Mouse (Mus musculus): Measurements from ENCODE around the gene Dst. TPM values are rescaled to one million over a fixed set of nuclear protein-coding genes. Genes with fewer than 3 reads are reported as not detected.

Dst gene
- total and polyA plus RNA-seq, 3 experiments = 0.08 to 0.60 TPM; not detected in 1

GRCm38 (mm10) chr1:34059231-34059630 lies 151.2 kb downstream of the Dst start:
- Histone ChIP-seq H3K9ac (ENCODE audit: control insufficient read depth, low read depth, low read length, poor library complexity, severe bottlenecking) (no peak overlapping the region), H3K36me3 (ENCODE audit: control insufficient read depth in 1 of 2, insufficient read depth in 2 of 2, low read length in 2 of 2) (no peaks in the 10 kb centered on the region), H3K4me3 (ENCODE audit: control insufficient read depth in 1 of 2, insufficient read depth in 1 of 2, low read depth in 2 of 2, low read length in 2 of 2) (no peak overlapping the region), H3K9me3 (replicated peaks; ENCODE audit: insufficient read depth, low read length) (no peaks in the 10 kb centered on the region), H3K27me3 (ENCODE audit: control insufficient read depth in 1 of 2, insufficient read depth in 2 of 2, low read length in 2 of 2) (no peaks in the 10 kb centered on the region), H3K79me2 (ENCODE audit: control insufficient read depth, insufficient read depth, low read length, poor library complexity) (no peaks in the 10 kb centered on the region), H3K27ac (ENCODE audit: control insufficient read depth, low read depth, low read length) (no peak overlapping the region), H3K4me1 (ENCODE audit: control insufficient read depth in 1 of 2, insufficient read depth in 2 of 2, low read length in 2 of 2) (no peaks in the 10 kb centered on the region)
- DNase-seq (ENCODE audit: low read depth, low spot score) = no peak
- TF ChIP-seq SMC3 (IDR thresholded peaks at IDR 0.05; ENCODE audit: low read depth, low read length) (no peak), ZNF384 (IDR thresholded peaks at IDR 0.05; ENCODE audit: low read depth, low read length) (no peak), HCFC1 (IDR thresholded peaks at IDR 0.05; ENCODE audit: low read depth, low read length) (no peak), KAT2A (conservative IDR thresholded peaks at IDR 0.05; ENCODE audit: low read depth, low read length) (no peak), USF2 (IDR thresholded peaks at IDR 0.05; ENCODE audit: borderline replicate concordance in 1 of 2, insufficient read depth in 1 of 2, low read depth in 1 of 2, low read length in 2 of 2) (no peak), CTCF (IDR thresholded peaks at IDR 0.05 in 2 of 3, conservative IDR thresholded peaks at IDR 0.05 in 1 of 3; ENCODE audit: control insufficient read depth in 1 of 3, insufficient read depth in 1 of 3, low read depth in 2 of 3, low read length in 3 of 3, poor library complexity in 1 of 3, severe bottlenecking in 1 of 3) (no peak), RCOR1 (IDR thresholded peaks at IDR 0.05; ENCODE audit: low read depth, low read length) (no peak), POLR2AphosphoS5 (IDR thresholded peaks at IDR 0.05; ENCODE audit: borderline replicate concordance, low read depth, low read length) (no peak), POLR2AphosphoS2 (IDR thresholded peaks at IDR 0.05; ENCODE audit: low read length) (no peak), CHD1 (IDR thresholded peaks at IDR 0.05; ENCODE audit: low read depth, low read length) (no peak), GABPA (IDR thresholded peaks at IDR 0.05; ENCODE audit: low read depth, low read length) (no peak), ZMIZ1 (IDR thresholded peaks at IDR 0.05; ENCODE audit: low read depth, low read length) (no peak), ZKSCAN1 (IDR thresholded peaks at IDR 0.05; ENCODE audit: low read depth, low read length) (no peak), CHD2 (IDR thresholded peaks at IDR 0.05; ENCODE audit: low read length) (no peak), POLR2A (IDR thresholded peaks at IDR 0.05; ENCODE audit: control insufficient read depth in 1 of 2, insufficient read depth in 1 of 2, low read depth in 1 of 2, low read length in 2 of 2, poor library complexity in 1 of 2) (no peak), MAZ (IDR thresholded peaks at IDR 0.05; ENCODE audit: low read depth, low read length) (no peak)

- H3K9me3 ChIP-seq (replicated peaks; ENCODE audit: insufficient read depth, low read length) = no peaks in the 10 kb centered on the region
- H3K36me3 ChIP-seq (ENCODE audit: control insufficient read depth in 1 of 2, insufficient read depth in 2 of 2, low read length in 2 of 2) = no peaks in the 10 kb centered on the region
- H3K79me2 ChIP-seq (ENCODE audit: control insufficient read depth, insufficient read depth, low read length, poor library complexity) = no peaks in the 10 kb centered on the region
- no peak overlapping the region for H3K4me3 ChIP-seq (ENCODE audit: control insufficient read depth in 1 of 2, insufficient read depth in 1 of 2, low read depth in 2 of 2, low read length in 2 of 2)
- H3K4me1 ChIP-seq (ENCODE audit: control insufficient read depth in 1 of 2, insufficient read depth in 2 of 2, low read length in 2 of 2) = no peaks in the 10 kb centered on the region
- no peak overlapping the region for H3K27ac ChIP-seq (ENCODE audit: control insufficient read depth, low read depth, low read length)
- H3K27me3 ChIP-seq (ENCODE audit: control insufficient read depth in 1 of 2, insufficient read depth in 2 of 2, low read length in 2 of 2) = no peaks in the 10 kb centered on the region
- H3K9ac ChIP-seq (ENCODE audit: control insufficient read depth, low read depth, low read length, poor library complexity, severe bottlenecking) = no peak overlapping the region
- DNase-seq (ENCODE audit: low read depth, low spot score) = no peak
- TF ChIP-seq RCOR1 (IDR thresholded peaks at IDR 0.05; ENCODE audit: low read depth, low read length) (no peak), JUND (IDR thresholded peaks at IDR 0.05; ENCODE audit: low read depth, low read length) (no peak), MYC (IDR thresholded peaks at IDR 0.05; ENCODE audit: low read depth, low read length) (no peak), BHLHE40 (IDR thresholded peaks at IDR 0.05; ENCODE audit: borderline replicate concordance, low read depth, low read length) (no peak), MEF2A (IDR thresholded peaks at IDR 0.05; ENCODE audit: extremely low read depth, insufficient replicate concordance, low read depth, low read length, poor library complexity, severe bottlenecking) (no peak), MAFK (IDR thresholded peaks at IDR 0.05; ENCODE audit: borderline replicate concordance, low read depth, low read length) (no peak), CTCF (IDR thresholded peaks at IDR 0.05 in 2 of 3, conservative IDR thresholded peaks at IDR 0.05 in 1 of 3; ENCODE audit: control insufficient read depth in 1 of 3, insufficient read depth in 1 of 3, low read depth in 2 of 3, low read length in 3 of 3, poor library complexity in 1 of 3, severe bottlenecking in 1 of 3) (no peak), ETS1 (IDR thresholded peaks at IDR 0.05; ENCODE audit: low read depth, low read length) (no peak), MXI1 (IDR thresholded peaks at IDR 0.05; ENCODE audit: low read depth, low read length) (no peak), MAX (IDR thresholded peaks at IDR 0.05; ENCODE audit: low read length) (no peak), POLR2AphosphoS5 (IDR thresholded peaks at IDR 0.05; ENCODE audit: borderline replicate concordance, low read depth, low read length) (no peak), NELFE (IDR thresholded peaks at IDR 0.05; ENCODE audit: low read depth, low read length) (no peak), POLR2A (IDR thresholded peaks at IDR 0.05; ENCODE audit: control insufficient read depth in 1 of 2, insufficient read depth in 1 of 2, low read depth in 1 of 2, low read length in 2 of 2, poor library complexity in 1 of 2) (no peak), ELF1 (IDR thresholded peaks at IDR 0.05; ENCODE audit: low read depth, low read length) (no peak), EP300 (IDR thresholded peaks at IDR 0.05; ENCODE audit: low read depth in 1 of 2, low read length in 2 of 2) (no peak), MAZ (IDR thresholded peaks at IDR 0.05; ENCODE audit: low read depth, low read length) (no peak), KAT2A (conservative IDR thresholded peaks at IDR 0.05; ENCODE audit: low read depth, low read length) (no peak), ZNF384 (IDR thresholded peaks at IDR 0.05; ENCODE audit: low read depth, low read length) (no peak)
Measured at GRCm38 (mm10) chr1:34060446-34060845, 152.4 kb downstream of the Dst start.

Measured in MEL (cell line).